Mouse (Mus musculus): ENCODE results near the gene Tpm3. TPM values are rescaled to one million over a fixed set of nuclear protein-coding genes. Genes with fewer than 3 reads are reported as not detected.

Tpm3 gene
- polyA plus RNA-seq, 1 experiment from 2014 or later = 499 TPM

DNA sequence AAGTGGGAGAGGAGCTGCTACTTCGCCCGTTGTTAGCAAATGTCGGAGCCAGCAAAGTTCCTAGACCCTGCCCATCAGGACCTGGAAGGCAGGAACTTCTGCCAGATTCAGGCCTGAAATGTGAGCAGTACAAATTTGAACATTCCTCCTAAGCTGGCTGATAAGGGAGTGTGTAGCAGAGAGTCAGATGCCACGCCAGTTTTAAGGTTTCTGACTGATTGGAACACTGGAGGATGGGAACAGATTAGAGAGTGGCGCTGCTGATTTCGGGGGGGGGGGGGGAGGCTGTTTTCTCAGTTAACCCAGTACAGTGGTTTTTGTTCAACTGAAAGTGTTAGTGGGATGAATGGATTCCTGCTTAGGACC, 8.0 kb downstream of the Tpm3 start:
- H3K9ac ChIP-seq (ENCODE audit: low read length) = peak overlapping the region; percentile 76
- H3K4me1 ChIP-seq (ENCODE audit: control insufficient read depth, insufficient read depth, low read length) = peaks cover 36% of the 10 kb centered on the region
- H3K4me2 ChIP-seq = peak overlapping the region; percentile 91
- H3K4me3 ChIP-seq (ENCODE audit: low read depth, low read length) = peak overlapping the region; percentile 74
- H3K36me3 ChIP-seq (ENCODE audit: control insufficient read depth, insufficient read depth, low read length) = no peaks in the 10 kb centered on the region
- WGBS = 0% methylated on average over 6 of the region's 6 CpGs
- H3K27me3 ChIP-seq (ENCODE audit: control insufficient read depth, insufficient read depth, low read length) = no peaks in the 10 kb centered on the region
- DNase-seq (ENCODE audit: low spot score, missing footprints) = no peak
- H3K27ac ChIP-seq (ENCODE audit: low read depth, low read length) = peak overlapping the region; percentile 87; the same call in 1 of the 2 replicates
- ATAC-seq (ENCODE audit: low FRiP score) = no peak
- no peaks in the 10 kb centered on the region for H3K9me3 ChIP-seq (ENCODE audit: control insufficient read depth, low read length)

DNA sequence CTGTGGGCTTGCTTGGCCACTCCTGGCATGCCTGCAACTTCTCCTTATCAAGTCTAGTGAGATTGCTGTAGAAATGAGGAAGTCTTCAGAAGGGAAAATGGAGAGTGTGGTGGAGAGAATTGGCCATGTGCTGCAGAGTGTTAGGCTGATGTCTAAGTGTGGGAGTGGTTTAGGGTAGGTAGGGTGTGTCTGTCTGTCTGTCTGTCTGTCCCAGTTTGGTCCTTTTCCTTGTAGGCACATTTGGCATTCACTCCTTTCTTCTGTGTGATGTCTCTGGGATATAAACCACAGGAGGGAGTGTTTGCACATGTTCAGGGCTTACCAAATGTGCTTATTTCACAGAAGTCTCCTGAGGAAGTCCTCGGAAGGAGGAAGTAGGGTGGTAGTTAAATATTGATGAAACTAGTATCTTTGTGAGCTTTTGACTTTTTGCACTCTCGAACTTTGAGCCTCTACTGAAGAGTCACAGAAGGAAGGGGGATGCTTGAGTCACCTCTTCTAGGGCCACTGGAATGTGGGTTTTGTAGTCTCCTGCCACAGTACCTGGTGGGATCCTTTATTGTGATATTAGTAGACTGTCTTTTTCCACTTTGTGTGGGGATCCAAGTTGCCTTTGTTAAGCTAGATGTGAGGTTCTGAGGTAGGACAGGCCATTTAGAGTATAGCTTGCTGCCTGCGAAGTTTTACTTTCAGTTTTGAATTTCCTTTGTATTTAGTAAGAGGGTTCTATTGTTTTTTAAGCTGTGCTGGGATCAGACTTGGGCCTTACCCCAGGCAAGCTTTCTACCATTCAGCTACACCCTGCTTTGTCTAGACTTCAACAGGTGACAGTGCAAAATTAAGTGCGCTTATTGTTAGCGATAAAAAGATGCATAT, 9.2 kb downstream of the Tpm3 start:
- peak overlapping the region; percentile 91 for H3K4me2 ChIP-seq
- DNase-seq (ENCODE audit: low spot score, missing footprints) = no peak
- H3K4me1 ChIP-seq (ENCODE audit: control insufficient read depth, insufficient read depth, low read length) = peaks cover 36% of the 10 kb centered on the region
- no peak overlapping the region for H3K27ac ChIP-seq (ENCODE audit: low read depth, low read length)
- WGBS = 86% methylated on average over 5 of the region's 5 CpGs
- H3K27me3 ChIP-seq (ENCODE audit: control insufficient read depth, insufficient read depth, low read length) = no peaks in the 10 kb centered on the region
- ATAC-seq (ENCODE audit: low FRiP score) = no peak
- no peaks in the 10 kb centered on the region for H3K9me3 ChIP-seq (ENCODE audit: control insufficient read depth, low read length)
- H3K36me3 ChIP-seq (ENCODE audit: control insufficient read depth, insufficient read depth, low read length) = no peaks in the 10 kb centered on the region
- H3K4me3 ChIP-seq (ENCODE audit: low read depth, low read length) = peak overlapping the region; percentile 11; the same call in 1 of the 2 replicates
- H3K9ac ChIP-seq (ENCODE audit: low read length) = no peak overlapping the region; the same call in 1 of the 2 replicates

DNA sequence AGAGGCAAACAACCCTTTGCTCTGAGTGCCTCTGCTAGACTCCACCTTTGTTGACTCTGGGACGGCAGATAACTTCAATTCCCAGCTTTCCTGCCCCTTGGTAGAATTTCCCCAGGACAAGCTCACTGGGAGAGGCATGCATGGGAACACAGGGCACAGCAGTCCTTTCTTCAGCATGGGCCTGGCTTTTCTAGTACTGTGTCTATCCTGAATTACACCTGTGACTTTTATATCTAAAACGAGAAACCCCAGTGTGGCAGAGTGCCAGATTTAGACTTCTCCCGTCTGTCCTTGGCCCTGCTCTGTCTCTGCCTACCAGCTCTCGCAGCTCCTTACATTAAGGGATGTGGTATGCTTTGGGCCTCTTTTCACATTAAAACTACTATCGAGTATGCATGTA, 10.6 kb downstream of the Tpm3 start:
- Histone ChIP-seq H3K4me1 (ENCODE audit: control insufficient read depth, insufficient read depth, low read length) (peaks cover 29% of the 10 kb centered on the region), H3K9me3 (ENCODE audit: control insufficient read depth, low read length) (no peaks in the 10 kb centered on the region), H3K27me3 (ENCODE audit: control insufficient read depth, insufficient read depth, low read length) (no peaks in the 10 kb centered on the region), H3K4me2 (no peak overlapping the region), H3K27ac (ENCODE audit: low read depth, low read length) (no peak overlapping the region), H3K9ac (ENCODE audit: low read length) (peak overlapping the region; percentile 10; the same call in 1 of the 2 replicates), H3K4me3 (ENCODE audit: low read depth, low read length) (no peak overlapping the region), H3K36me3 (ENCODE audit: control insufficient read depth, insufficient read depth, low read length) (no peaks in the 10 kb centered on the region)
- no peak for DNase-seq (ENCODE audit: low spot score, missing footprints)
- 73% methylated on average over 5 of the region's 5 CpGs for whole genome bisulfite sequencing
- no peak for ATAC-seq (ENCODE audit: low FRiP score)

DNA sequence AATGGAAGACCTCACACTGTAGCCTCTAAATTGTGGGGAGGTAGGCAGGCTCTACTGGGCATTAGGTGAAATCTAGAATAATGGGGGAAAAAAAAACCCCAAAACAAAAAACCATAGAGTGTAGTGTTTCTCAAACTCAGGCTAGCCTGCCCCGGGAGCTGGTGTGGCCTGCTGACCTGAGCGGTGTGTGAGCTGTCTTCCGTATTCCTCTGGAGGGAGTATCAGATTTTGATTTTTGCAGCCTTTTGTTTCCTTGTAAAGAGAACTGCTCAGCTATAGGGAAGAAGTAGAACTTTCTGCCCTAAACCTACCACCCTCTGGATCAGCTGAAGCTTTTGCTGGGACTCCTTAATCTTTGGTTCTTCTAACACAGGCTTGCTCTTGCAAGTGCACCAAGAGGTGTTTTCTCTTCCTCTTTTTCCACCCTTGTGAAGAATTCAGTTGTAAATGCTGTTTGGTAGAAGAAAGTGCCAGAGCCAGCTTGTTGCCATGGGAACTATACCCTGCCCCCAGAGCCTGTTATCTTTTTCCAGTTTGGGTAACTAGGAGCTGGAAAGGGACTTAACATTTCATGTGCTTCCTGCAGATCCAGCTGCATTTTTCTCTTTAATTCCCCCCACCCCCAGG, 11.4 kb downstream of the Tpm3 start:
- peaks cover 5% of the 10 kb centered on the region; the same call in 1 of the 2 replicates for H3K36me3 ChIP-seq (ENCODE audit: control insufficient read depth, insufficient read depth, low read length)
- 0 out of 2 replicates have a peak overlapping the region, but pooled peaks have one; percentile 9 for H3K27ac ChIP-seq (ENCODE audit: low read depth, low read length)
- WGBS = 57% methylated on average over 3 of the region's 3 CpGs
- DNase-seq (ENCODE audit: low spot score, missing footprints) = no peak
- no peak overlapping the region for H3K4me2 ChIP-seq
- H3K9me3 ChIP-seq (ENCODE audit: control insufficient read depth, low read length) = no peaks in the 10 kb centered on the region
- no peaks in the 10 kb centered on the region for H3K27me3 ChIP-seq (ENCODE audit: control insufficient read depth, insufficient read depth, low read length)
- peaks cover 26% of the 10 kb centered on the region for H3K4me1 ChIP-seq (ENCODE audit: control insufficient read depth, insufficient read depth, low read length)
- no peak for ATAC-seq (ENCODE audit: low FRiP score)
- no peak overlapping the region for H3K4me3 ChIP-seq (ENCODE audit: low read depth, low read length)
- no peak overlapping the region for H3K9ac ChIP-seq (ENCODE audit: low read length)

DNA sequence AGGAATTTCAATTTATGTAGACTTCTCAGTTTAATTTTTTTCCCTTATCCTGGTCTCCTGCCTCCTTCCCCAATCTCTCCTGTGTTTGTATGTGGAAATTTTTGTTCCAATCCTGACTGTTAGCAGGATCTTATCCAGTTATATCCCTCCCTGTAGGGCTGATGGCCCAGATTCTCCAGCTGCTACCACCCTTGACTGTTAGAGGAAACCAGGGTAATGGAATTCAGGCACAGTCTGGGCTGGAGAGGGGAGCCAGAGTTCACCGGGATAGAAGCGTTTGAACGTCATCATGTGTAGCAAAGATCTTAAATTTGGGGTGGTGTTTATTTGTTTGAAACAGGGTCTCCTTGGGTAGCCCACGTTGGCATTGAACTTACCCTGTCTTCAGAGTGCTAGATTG, 12.3 kb downstream of the Tpm3 start:
- Histone ChIP-seq H3K9ac (ENCODE audit: low read length) (no peak overlapping the region), H3K9me3 (ENCODE audit: control insufficient read depth, low read length) (no peaks in the 10 kb centered on the region), H3K4me3 (ENCODE audit: low read depth, low read length) (no peak overlapping the region), H3K4me2 (no peak overlapping the region), H3K36me3 (ENCODE audit: control insufficient read depth, insufficient read depth, low read length) (peaks cover 6% of the 10 kb centered on the region; the same call in 1 of the 2 replicates), H3K27ac (ENCODE audit: low read depth, low read length) (no peak overlapping the region), H3K27me3 (ENCODE audit: control insufficient read depth, insufficient read depth, low read length) (no peaks in the 10 kb centered on the region), H3K4me1 (ENCODE audit: control insufficient read depth, insufficient read depth, low read length) (peaks cover 23% of the 10 kb centered on the region)
- WGBS = 87% methylated on average over 4 of the region's 4 CpGs
- ATAC-seq (ENCODE audit: low FRiP score) (no peak), DNase-seq (ENCODE audit: low spot score, missing footprints) (no peak)

DNA sequence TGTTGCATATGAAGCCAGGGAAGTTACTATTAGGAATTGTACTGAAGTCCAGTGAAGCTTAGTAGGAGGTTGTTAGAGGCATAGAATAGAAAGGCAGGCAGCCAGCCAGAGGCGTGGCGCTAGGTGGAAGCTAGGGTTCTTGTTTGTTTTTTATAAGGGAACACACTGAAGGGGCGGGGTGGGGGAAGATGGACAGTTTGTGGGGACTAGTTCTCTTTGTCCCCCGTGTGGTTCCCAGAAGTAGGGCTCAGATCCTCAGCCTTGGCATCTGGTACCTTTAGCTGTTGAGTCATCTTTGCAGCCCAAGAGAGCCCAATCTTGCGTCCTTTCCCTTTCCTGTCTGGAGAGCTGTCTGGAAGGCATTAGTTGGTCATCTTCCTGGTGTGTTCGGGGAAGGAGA, 12.8 kb downstream of the Tpm3 start:
- Histone ChIP-seq H3K4me1 (ENCODE audit: control insufficient read depth, insufficient read depth, low read length) (peaks cover 23% of the 10 kb centered on the region), H3K9me3 (ENCODE audit: control insufficient read depth, low read length) (no peaks in the 10 kb centered on the region), H3K36me3 (ENCODE audit: control insufficient read depth, insufficient read depth, low read length) (peaks cover 11% of the 10 kb centered on the region; the same call in 1 of the 2 replicates), H3K4me2 (no peak overlapping the region), H3K9ac (ENCODE audit: low read length) (no peak overlapping the region), H3K27me3 (ENCODE audit: control insufficient read depth, insufficient read depth, low read length) (no peaks in the 10 kb centered on the region), H3K27ac (ENCODE audit: low read depth, low read length) (no peak overlapping the region), H3K4me3 (ENCODE audit: low read depth, low read length) (no peak overlapping the region)
- DNase-seq (ENCODE audit: low spot score, missing footprints) (no peak), ATAC-seq (ENCODE audit: low FRiP score) (no peak)
- 90% methylated on average over 6 of the region's 6 CpGs for WGBS

DNA sequence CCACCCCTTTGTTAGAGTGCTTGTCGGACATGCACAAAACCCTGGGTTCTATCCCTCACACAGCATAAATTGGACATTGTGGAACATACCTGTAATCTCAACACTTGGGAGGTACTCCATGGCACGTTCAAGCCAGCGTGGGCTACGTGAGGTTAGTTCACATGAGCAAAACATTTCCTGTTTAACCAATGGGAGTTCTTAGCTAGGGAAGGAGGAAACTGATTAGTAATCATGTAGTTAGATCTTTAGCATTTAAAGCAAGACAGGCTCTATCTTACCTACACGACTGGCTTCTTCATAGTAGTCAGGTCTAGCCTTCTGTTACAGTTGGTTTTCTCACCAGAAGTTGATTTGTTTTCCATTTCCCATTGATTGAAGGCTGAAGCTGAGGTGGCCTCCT, 13.6 kb downstream of the Tpm3 start:
- Histone ChIP-seq H3K27ac (ENCODE audit: low read depth, low read length) (no peak overlapping the region), H3K36me3 (ENCODE audit: control insufficient read depth, insufficient read depth, low read length) (peaks cover 18% of the 10 kb centered on the region; the same call in 1 of the 2 replicates), H3K4me3 (ENCODE audit: low read depth, low read length) (no peak overlapping the region), H3K4me1 (ENCODE audit: control insufficient read depth, insufficient read depth, low read length) (peaks cover 18% of the 10 kb centered on the region), H3K9ac (ENCODE audit: low read length) (no peak overlapping the region), H3K4me2 (no peak overlapping the region), H3K9me3 (ENCODE audit: control insufficient read depth, low read length) (no peaks in the 10 kb centered on the region), H3K27me3 (ENCODE audit: control insufficient read depth, insufficient read depth, low read length) (no peaks in the 10 kb centered on the region)
- ATAC-seq (ENCODE audit: low FRiP score) (no peak), DNase-seq (ENCODE audit: low spot score, missing footprints) (no peak)
- WGBS = 94% methylated on average over 5 of the region's 5 CpGs

DNA sequence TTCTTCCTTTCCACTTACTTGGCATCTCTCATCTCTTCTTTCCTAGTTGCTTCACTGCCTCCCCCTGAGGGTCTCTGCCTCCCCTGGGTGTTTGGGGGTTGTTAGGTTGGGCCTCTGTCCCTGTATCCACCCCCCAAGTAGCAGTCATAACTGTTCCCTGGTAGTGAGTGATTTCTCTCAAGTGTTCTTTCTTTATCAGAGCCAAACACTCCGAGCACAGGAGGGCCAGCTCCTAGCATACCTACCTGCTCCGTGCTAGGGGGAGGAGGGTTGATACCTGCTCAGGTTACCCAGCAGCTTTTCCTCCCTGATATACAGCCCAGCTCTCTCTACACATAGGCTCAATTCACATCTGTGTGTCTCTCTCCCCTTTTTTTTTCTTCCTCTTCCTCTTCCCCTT, 16.2 kb downstream of the Tpm3 start:
- DNase-seq (ENCODE audit: low spot score, missing footprints) (no peak), ATAC-seq (ENCODE audit: low FRiP score) (no peak)
- Histone ChIP-seq H3K4me2 (no peak overlapping the region), H3K9me3 (ENCODE audit: control insufficient read depth, low read length) (no peaks in the 10 kb centered on the region), H3K9ac (ENCODE audit: low read length) (no peak overlapping the region), H3K36me3 (ENCODE audit: control insufficient read depth, insufficient read depth, low read length) (peaks cover 34% of the 10 kb centered on the region), H3K4me1 (ENCODE audit: control insufficient read depth, insufficient read depth, low read length) (peaks cover 5% of the 10 kb centered on the region), H3K27ac (ENCODE audit: low read depth, low read length) (no peak overlapping the region), H3K4me3 (ENCODE audit: low read depth, low read length) (no peak overlapping the region), H3K27me3 (ENCODE audit: control insufficient read depth, insufficient read depth, low read length) (no peaks in the 10 kb centered on the region)
- WGBS = 95% methylated on average over 2 of the region's 2 CpGs

DNA sequence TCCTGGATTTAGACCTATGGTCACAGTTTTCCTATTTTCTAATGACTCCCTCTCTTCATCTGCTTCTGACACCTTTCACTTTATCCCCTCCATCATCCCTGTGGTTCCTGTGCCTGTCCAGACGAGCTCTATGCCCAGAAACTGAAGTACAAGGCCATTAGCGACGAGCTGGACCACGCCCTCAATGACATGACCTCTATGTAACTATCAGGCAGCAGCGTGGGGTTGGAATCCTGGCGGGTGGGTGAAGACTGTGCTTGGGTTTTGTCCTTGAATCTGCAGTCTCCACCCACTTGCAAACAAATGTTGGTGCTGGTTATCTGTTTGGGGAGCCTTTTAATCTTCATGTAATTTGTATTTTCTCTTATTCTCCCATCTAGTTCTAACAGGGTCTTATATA, 18.4 kb downstream of the Tpm3 start:
- H3K9ac ChIP-seq (ENCODE audit: low read length) = no peak overlapping the region
- no peaks in the 10 kb centered on the region for H3K9me3 ChIP-seq (ENCODE audit: control insufficient read depth, low read length)
- H3K36me3 ChIP-seq (ENCODE audit: control insufficient read depth, insufficient read depth, low read length) = peaks cover 34% of the 10 kb centered on the region
- H3K4me2 ChIP-seq = no peak overlapping the region
- WGBS = 93% methylated on average over 6 of the region's 6 CpGs
- H3K27ac ChIP-seq (ENCODE audit: low read depth, low read length) = no peak overlapping the region
- no peaks in the 10 kb centered on the region for H3K27me3 ChIP-seq (ENCODE audit: control insufficient read depth, insufficient read depth, low read length)
- no peak overlapping the region for H3K4me3 ChIP-seq (ENCODE audit: low read depth, low read length)
- no peak for ATAC-seq (ENCODE audit: low FRiP score)
- H3K4me1 ChIP-seq (ENCODE audit: control insufficient read depth, insufficient read depth, low read length) = no peaks in the 10 kb centered on the region
- no peak for DNase-seq (ENCODE audit: low spot score, missing footprints)

Data from midbrain, embryonic 11.5 days (tissue).